Mouse (Mus musculus) ZHBTc4 (cell line): ENCODE measurements around the gene Traf2.

ENCODE experiments used
- DNase-seq: peaks from one replicate; pipeline ENCODE4 v3.0.0-alpha.2; 2011; ENCODE audit warnings: low read depth, low spot score

The Traf2 gene

GRCm38 (mm10) chr2:25546811-25547491 lies at the start of gene Traf2:
Gene Traf2, minus strand, starts transcription at chr2:25546940.
- peak; percentile 100 for DNase-seq

GRCm38 (mm10) chr2:25591863-25592262 lies 45.1 kb upstream of the Traf2 start:
- peak; percentile 56 for DNase-seq

GRCm38 (mm10) chr2:25588227-25588907 lies 41.6 kb upstream of the Traf2 start:
- no peak for DNase-seq

GRCm38 (mm10) chr2:25587290-25587689 lies 40.5 kb upstream of the Traf2 start:
- no peak for DNase-seq

GRCm38 (mm10) chr2:25585601-25586000 lies 38.9 kb upstream of the Traf2 start:
- DNase-seq, result no peak

GRCm38 (mm10) chr2:25584856-25585255 lies 38.1 kb upstream of the Traf2 start:
- DNase-seq, result no peak

- DNase-seq, result no peak
Measured at GRCm38 (mm10) chr2:25584152-25584551, 37.4 kb upstream of the Traf2 start.

- no peak for DNase-seq
Measured at GRCm38 (mm10) chr2:25583571-25583970, 36.8 kb upstream of the Traf2 start.

- no peak for DNase-seq
Measured at GRCm38 (mm10) chr2:25583120-25583481, 36.4 kb upstream of the Traf2 start.

GRCm38 (mm10) chr2:25582466-25583119 lies 35.9 kb upstream of the Traf2 start:
- DNase-seq, result no peak

- DNase-seq, result no peak
Measured at GRCm38 (mm10) chr2:25581901-25582301, 35.2 kb upstream of the Traf2 start.

- peak; percentile 79 for DNase-seq
Measured at GRCm38 (mm10) chr2:25581294-25581864, 34.6 kb upstream of the Traf2 start, which contains the start of gene Ajm1. Gene Ajm1, minus strand, starts transcription at chr2:25581757.

- DNase-seq, result no peak
Measured at GRCm38 (mm10) chr2:25580621-25581101, 33.9 kb upstream of the Traf2 start.

GRCm38 (mm10) chr2:25579737-25580460 lies 33.2 kb upstream of the Traf2 start:
- DNase-seq, result peak; percentile 85

- DNase-seq, result peak; percentile 62
Measured at GRCm38 (mm10) chr2:25578796-25579736, 32.3 kb upstream of the Traf2 start.

GRCm38 (mm10) chr2:25577951-25578795 lies 31.4 kb upstream of the Traf2 start:
- peak; percentile 54 for DNase-seq

- peak; percentile 65 for DNase-seq
Measured at GRCm38 (mm10) chr2:25576965-25577891, 30.5 kb upstream of the Traf2 start.
